Mouse (Mus musculus): ENCODE measurements around the gene Gm867.

Gene Gm867

DNA sequence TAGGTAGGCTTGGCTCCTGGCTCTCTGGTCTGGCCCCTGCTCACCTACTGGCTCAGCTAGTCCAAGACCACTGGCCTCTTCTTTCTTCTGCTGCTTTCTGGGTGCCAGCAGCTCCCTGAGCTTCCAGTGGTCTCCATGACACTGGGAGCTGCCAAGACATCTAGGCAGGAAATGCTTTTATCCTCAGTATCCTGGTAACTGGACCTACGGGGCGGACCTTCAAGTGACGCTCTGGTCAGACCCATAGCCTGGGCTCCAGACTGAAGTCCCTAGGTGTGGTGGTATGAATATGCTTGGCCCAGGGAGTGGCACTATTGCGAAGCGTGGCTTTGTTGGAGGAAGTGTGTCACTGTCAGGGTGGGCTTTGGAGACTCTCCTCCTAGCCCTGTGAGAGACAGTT is at the start of gene Gm867:
TSS of gene Gm867 (minus strand) at position 153 of the 400 bp plus-strand sequence.
- DNase-seq (ENCODE audit: low spot score): no peak

DNA sequence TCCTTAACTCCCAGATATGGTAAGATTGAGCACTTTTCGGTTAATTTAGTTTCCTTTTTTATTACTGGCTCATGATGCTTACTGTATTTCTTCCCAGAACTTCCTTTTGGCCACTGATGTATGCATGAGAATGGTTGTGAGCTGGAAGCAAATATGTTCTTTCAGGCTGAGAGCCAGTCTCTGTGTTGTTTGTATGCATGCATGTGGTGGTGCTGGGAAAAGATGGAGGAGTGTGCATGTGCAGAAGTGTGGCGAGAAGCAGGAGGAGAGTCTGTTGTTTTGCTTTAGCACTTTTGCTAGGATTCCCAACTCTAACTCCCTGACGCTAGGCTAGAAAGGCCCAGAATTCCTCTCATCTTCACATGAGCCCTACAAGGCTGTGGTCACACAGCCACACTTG is 39.0 kb upstream of the Gm867 start:
- DNase-seq (ENCODE audit: low spot score): no peak

DNA sequence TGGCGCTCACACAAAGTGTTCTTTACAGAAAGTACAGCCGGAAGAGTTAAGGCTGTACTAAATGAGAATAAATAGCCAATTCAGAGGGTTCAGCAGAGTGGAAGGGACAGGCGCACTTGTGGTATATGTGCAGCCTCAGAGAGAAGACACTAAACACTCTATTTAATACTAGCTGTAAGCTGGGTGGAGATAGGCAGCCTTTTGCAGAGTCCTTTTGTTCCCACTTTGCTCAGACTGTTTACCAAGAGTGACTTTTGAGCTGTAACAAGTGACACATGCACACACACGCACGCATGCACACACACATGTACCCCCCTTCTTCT is 38.3 kb upstream of the Gm867 start:
- DNase-seq (ENCODE audit: low spot score): no peak

DNA sequence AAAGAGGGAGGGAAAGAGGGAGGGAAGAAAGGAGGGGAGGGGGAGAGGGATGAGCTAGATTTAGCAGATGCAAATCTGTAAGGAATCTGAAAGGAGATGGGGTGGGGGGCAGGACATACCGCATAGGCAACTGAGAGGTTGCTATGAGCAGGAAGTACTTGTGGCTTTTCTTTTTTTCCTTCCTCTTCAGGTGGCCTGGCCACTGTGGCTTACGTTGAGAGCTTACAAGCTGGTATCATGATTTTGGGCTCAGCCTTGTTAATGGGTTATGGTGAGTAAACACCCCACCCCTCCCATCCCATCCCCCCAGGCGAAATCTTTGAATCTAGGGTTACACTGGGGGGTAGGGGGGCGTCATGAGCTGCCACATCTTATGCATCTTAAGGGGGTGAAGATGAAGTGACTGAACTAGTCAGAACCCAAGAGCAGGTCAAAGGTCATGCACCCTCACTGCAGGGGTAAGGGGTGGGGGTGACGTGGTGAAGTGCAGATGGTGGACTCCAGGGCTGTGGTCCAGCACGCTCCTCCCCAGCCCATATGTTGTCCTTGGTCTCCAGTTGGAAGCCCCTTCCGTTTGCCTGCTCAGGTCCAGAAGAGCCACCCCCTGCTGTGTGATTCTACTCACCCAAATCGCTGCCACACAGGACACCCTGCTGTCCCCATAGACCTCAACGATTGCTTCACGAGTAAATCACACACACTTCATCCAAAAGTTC is 37.8 kb upstream of the Gm867 start:
- no peak for DNase-seq (ENCODE audit: low spot score)

- DNase-seq (ENCODE audit: low spot score): no peak
Measured at GRCm38 (mm10) chr10:75975216-75975615, 34.7 kb upstream of the Gm867 start.

GRCm38 (mm10) chr10:75973846-75974245 is 33.4 kb upstream of the Gm867 start:
- no peak for DNase-seq (ENCODE audit: low spot score)

DNA sequence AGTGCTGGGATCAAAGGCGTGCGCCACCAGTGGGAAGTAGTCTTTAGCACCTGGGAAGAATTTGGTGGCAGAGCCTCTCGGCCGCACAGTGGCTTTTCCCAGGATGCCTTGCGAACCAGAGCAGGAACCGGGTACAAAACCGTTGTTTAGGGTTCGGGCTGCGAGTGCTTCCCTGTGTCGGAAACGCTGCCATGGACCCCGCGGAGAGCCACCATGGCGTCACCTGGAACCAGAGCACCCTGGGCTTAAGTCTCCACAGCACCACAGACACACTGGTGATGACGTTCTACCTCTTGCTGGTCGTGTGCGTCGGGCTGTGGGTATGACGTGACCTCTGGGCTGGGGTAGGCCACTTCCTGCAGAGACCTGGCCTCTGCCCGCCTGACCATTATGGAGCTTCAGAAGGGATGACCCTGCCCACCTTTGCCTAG is 13.9 kb upstream of the Gm867 start, which contains the start of gene Gm5134:
TSS of gene Gm5134 (plus strand) at position 134 of the 431 bp plus-strand sequence.
- no peak for DNase-seq (ENCODE audit: low spot score)

GRCm38 (mm10) chr10:75951424-75952050 is 11.1 kb upstream of the Gm867 start:
- peak; percentile 59 for DNase-seq (ENCODE audit: low spot score)

DNA sequence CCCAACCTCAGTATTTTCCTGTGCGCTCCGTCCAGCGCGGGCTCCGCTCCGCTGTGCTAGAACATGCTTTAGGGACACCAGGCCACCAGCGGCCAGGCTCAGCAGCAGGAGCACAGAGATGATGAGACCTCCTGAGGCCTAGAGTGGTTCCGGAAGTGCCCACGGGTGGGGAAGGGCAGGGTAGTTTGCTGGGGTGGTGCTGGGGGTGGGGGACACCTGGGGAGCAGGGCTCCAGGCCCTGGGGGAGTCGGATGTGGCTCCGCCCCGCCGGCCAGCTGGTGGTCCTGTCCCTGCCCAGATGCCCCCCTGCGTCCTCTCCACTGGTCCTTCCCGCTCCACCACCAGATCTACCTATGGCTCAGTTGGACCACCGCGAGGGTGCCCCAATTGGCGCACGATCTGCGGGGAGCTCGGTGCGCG is 10.3 kb upstream of the Gm867 start:
- DNase-seq (ENCODE audit: low spot score): no peak

GRCm38 (mm10) chr10:75949053-75950045 is 8.9 kb upstream of the Gm867 start:
- DNase-seq (ENCODE audit: low spot score): no peak

GRCm38 (mm10) chr10:75948079-75948478 is 7.6 kb upstream of the Gm867 start:
- DNase-seq (ENCODE audit: low spot score): no peak

DNA sequence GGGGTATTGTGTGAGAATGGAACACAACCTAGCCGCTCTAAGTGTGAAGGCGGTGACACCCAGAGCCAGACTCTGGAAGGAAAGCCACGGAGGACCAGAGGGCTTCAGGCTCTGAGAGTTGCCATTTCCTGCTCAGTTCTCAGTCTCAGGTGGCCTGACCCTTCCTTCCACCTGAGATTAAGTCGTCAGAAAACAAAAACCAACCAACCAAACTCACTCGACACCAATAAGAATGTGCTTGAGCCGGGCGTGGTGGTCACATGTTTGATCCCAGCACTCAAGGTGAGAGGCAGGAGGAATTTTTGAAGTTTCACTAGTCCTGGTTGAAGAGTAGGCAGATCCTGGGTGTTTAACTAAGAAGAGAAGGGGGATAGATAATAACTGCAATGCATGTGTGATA is 5.4 kb upstream of the Gm867 start:
- no peak for DNase-seq (ENCODE audit: low spot score)

GRCm38 (mm10) chr10:75945213-75945612 is 4.7 kb upstream of the Gm867 start:
- no peak for DNase-seq (ENCODE audit: low spot score)

DNA sequence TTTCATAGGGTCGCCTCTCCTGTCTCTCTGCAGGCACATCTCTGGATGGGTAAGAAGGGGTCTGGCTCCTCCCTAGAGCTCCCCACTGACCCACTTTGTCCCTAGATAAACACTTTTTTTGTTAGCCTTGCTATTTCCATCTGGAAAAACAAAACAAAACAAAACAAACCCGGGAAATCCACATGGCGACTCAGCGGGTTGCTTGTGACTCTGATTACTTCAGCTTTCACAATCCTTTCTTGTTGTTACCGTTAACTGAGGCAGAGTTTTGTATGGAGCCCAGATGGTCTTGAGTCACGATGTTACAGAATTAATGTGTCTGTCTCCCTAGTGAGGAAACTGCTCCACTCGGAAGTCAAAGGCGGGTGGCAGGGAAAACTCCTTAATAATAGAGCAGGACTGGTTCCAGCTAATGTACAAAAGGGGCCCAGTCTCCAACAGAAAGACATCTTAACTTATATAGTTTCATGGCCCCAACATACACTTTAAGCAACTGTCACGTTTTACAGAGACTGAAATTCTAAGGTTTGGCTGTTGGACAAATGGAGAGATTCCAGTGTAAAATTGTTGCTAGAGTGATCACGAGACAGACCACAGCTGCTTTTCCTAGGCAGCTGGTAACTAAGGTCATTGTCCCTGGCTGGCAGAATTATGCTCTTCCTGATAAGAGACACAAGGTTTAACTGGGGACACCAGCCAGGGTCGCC is 3.7 kb upstream of the Gm867 start:
- no peak for DNase-seq (ENCODE audit: low spot score)

DNA sequence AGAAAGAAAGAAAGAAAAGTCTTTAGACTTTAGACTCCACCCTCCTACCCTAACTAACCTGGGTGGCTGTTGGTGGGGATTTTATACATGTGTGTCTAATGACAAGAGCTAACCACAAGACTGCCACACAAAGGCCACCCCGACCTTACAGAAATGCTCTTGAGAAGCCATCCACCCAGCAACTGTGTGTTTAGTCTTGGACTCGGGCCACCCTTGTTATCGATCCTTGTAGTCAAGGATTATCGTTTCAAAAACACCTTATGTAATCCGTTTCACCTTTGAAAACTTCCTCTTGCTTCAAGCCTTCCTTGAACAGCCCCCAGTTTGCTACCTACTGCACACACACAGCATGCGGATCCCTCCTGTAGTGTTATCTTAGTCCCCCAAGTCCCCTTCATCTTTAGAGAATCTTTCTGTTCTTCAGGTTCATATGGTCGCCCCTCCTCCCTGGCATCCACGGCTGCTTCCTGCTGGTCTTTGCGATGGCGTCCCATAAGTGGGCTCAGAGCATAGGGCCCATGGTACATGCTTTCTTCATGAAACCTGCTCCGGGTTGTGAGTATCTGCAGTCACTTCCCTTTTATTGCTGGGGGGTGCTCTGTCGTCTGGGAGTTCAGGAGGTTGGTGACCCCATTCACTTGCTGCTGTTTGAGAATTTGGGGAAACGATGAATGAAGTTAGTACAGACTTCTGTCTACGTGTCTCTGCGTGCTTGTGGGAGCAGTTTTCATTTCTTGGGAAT is 2.4 kb upstream of the Gm867 start, which contains the start of gene Vpreb3:
TSS of gene Vpreb3 (plus strand) at position 322 of the 742 bp plus-strand sequence.
- no peak for DNase-seq (ENCODE audit: low spot score)

DNA sequence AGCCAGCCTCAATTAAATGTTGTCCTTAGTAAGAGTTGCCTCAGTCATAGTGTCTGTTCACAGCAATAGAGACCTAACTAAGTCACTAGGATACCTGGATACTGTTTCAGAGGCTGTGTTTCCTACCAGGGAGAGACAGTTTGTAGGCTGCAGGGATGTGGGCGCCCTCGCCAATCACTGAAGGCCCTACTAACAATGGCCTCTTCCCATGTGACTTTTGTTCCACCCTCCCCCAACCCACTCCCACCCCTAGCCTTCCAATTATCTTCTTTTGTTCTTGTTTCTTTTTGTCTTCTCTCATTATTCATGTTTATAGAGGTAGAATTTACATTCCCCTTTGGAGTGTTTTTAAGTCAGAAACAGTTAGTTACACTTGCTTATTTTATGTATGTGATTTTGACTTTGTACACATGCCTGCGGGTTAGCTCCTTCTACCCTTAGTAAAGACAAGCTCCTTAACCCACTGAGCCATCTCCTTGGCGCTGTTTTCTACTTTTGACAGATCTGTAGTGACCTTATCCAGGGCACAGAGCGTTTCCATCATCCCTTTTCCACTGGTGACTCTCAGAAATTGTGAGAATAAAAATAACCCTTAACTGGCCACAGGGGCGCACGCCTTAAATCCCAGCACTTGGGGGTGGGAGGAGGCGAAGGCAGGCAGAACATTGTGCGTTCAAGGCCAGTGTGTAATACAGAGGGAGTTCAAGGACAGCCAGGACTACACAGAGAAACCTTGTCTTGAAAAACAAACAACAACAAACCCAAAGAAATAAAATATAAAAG is 761 bp upstream of the Gm867 start:
- no peak for DNase-seq (ENCODE audit: low spot score)

GRCm38 (mm10) chr10:75939481-75940234 is 814 bp downstream of the Gm867 start:
- peak; percentile 70 for DNase-seq (ENCODE audit: low spot score)

DNA sequence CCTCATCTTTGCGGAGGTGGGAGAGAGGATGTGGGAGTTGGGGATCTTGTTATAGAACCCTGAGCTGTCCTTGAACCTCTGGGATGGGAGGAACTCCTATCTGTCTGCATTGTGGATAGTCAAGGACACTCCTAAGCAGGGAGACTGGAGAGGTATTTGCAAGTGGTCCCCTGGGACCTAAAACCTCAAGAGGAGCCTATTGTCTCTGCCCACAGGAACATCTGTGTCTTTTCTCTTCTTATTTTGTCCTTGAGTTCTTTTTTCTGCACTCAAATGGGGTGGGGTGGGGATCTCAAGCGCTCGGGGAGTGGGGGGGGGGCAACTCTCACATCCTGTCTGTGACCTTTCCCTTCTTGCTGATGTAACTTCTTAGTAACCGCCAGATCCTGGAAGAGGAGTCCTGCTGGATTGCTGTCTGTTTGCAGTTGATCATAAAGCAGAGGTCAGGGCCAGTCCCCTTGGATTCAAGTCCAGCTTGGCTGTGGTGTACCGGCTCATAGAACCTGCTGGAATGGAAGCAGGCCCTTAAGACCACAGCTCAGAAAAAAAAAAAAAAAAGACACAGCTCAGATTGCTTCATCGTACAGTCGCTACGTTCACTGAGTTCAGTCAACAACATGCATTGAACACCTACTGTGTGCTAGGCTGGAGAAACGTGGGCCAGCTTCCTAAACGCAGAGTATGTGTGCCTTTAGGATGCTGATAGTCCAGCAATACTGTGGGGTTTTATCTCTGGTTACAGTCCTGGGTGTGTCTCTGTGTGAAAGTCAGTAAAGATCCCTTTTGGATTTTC is 2.4 kb downstream of the Gm867 start:
- no peak for DNase-seq (ENCODE audit: low spot score)
